Mouse (Mus musculus) midbrain, embryonic 15.5 days (tissue): ENCODE measurements around the gene Cpne4. TPM values are rescaled to one million over a fixed set of nuclear protein-coding genes. Genes with fewer than 3 reads are reported as not detected.

Source experiments
- ATAC-seq: fragments of 200-750 bp; cut with Nextera tagmentation; replicated peaks from 2 replicates; pipeline ENCODE4 v1.8.0; 2017; ENCODE audit warnings: moderate TSS enrichment
- H3K27ac ChIP-seq: fragments of 300-500 bp; sonication (generic); 2 replicates; pipeline ENCODE4 v1.5.1; 2015; ENCODE audit warnings: mild to moderate bottlenecking, inconsistent platforms
- H3K27me3 ChIP-seq: fragments of 300-500 bp; sonication (generic); replicated peaks from 2 replicates; pipeline ENCODE4 v1.6.1; 2015; ENCODE audit warnings: inconsistent platforms
- H3K36me3 ChIP-seq: fragments of 300-500 bp; sonication (generic); replicated peaks from 2 replicates; pipeline ENCODE4 v1.6.1; 2015; ENCODE audit warnings: inconsistent platforms
- H3K4me1 ChIP-seq: fragments of 300-500 bp; sonication (generic); 2 replicates; pipeline ENCODE4 v1.6.1; 2015; ENCODE audit warnings: inconsistent platforms
- H3K4me2 ChIP-seq: fragments of 300-500 bp; sonication (generic); 2 replicates; pipeline ENCODE4 v1.6.1; 2015; ENCODE audit warnings: inconsistent platforms, mild to moderate bottlenecking, moderate library complexity
- H3K4me3 ChIP-seq: fragments of 300-500 bp; sonication (generic); 2 replicates; pipeline ENCODE4 v1.5.1; 2015; ENCODE audit warnings: mild to moderate bottlenecking, inconsistent platforms
- H3K9ac ChIP-seq: fragments of 300-500 bp; sonication (generic); 2 replicates; pipeline ENCODE4 v1.6.1; 2015; ENCODE audit warnings: mild to moderate bottlenecking, inconsistent platforms
- H3K9me3 ChIP-seq: fragments of 300-500 bp; sonication (generic); 2 replicates; pipeline ENCODE4 v1.6.1; 2016; ENCODE audit warnings: inconsistent platforms
- WGBS: fragments of 180-500 bp; shearing (Covaris S2); methylation state at CpG from one replicate; pipeline ENCODE4 v1.1.7; 2015; ENCODE audit warnings: mixed read lengths; 5-methylcytosine and 5-hydroxymethylcytosine counted together
- polyA plus RNA-seq: library from polyadenylated mRNA; unstranded; fragments of >200 nt; fragmentation: Nextera tagmentation; extraction: Ambion mirVana; gene quantifications from 2 replicates; pipeline ENCODE4 v1.2.1, GENCODE M21; 2015

Cpne4 gene
- polyA plus RNA-seq, 1 experiment from 2014 or later: 19.6 TPM

DNA sequence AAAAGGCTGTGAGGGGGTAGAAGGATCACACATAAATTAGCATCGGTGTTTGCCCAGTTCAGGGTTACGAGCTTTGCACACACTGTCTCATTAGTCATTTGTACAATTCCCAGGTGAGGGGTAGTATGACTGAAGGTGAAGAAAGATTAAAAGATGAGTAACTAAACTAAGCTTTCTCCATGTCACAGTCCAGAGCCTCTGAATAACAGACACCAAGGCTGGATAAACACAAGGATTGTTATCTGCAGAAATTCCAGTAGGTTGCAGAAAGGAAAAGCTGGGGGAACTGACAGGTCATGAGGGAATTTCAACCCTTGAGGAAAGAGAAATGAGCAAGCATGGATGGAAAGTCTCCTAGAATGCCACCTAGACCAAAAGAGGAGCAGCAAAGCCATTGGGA, 354.7 kb downstream of the Cpne4 start:
- H3K9ac ChIP-seq: no peak overlapping the region
- ATAC-seq: no peak
- H3K4me3 ChIP-seq: no peak overlapping the region
- no peaks in the 10 kb centered on the region for H3K27me3 ChIP-seq
- H3K9me3 ChIP-seq: no peaks in the 10 kb centered on the region
- H3K4me2 ChIP-seq: no peak overlapping the region
- no peak overlapping the region for H3K27ac ChIP-seq
- no peaks in the 10 kb centered on the region for H3K4me1 ChIP-seq
- no peaks in the 10 kb centered on the region for H3K36me3 ChIP-seq
- 57% methylated on average over 2 of the region's 2 CpGs for WGBS

DNA sequence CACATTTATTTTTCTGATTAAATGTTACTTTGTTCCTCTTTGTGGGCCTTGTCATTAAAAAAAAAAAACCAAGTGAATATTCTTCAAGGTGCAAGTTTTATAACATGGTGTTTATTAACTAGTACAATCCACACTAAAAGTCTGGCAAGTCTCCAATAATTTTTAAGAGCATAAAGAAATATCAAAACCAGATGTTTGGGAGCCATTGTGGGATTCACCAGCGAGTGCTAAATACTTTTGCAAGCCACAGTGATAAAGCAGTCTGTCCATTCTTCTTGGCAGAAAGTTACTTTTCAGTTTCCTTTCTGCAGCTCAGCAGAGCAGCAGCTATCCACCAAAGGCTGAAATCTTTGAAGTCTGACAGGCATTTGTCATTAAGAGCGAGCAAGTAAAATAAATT, 365.6 kb downstream of the Cpne4 start:
- Histone ChIP-seq H3K36me3 (no peaks in the 10 kb centered on the region), H3K4me3 (no peak overlapping the region), H3K4me1 (no peaks in the 10 kb centered on the region), H3K27me3 (no peaks in the 10 kb centered on the region), H3K9ac (no peak overlapping the region), H3K9me3 (no peaks in the 10 kb centered on the region), H3K4me2 (no peak overlapping the region), H3K27ac (no peak overlapping the region)
- no peak for ATAC-seq
- 74% methylated on average over 2 of the region's 2 CpGs for WGBS

DNA sequence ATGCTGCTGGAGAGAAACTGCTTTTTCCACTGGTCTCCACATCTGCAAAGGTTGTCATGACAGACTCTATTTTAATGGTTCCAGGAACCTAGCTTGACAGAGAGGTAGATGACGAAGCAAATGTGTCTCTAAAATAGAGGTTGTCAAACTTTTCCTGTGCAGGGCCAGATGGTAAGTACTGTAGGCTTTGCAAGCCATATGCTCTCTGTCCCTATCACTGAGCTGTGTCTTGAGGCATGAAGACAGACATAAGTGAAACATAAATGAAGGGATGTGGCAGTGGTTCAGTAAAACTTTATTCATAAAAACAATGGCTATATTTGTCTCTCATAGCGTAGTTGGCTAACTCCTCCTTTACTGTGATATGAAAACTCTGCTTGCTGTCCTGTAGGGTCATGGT, 366.2 kb downstream of the Cpne4 start:
- H3K27me3 ChIP-seq: no peaks in the 10 kb centered on the region
- no peak overlapping the region for H3K9ac ChIP-seq
- no peak overlapping the region for H3K27ac ChIP-seq
- no peak overlapping the region for H3K4me3 ChIP-seq
- H3K9me3 ChIP-seq: no peaks in the 10 kb centered on the region
- ATAC-seq: no peak
- H3K4me1 ChIP-seq: no peaks in the 10 kb centered on the region
- 90% methylated on average over 2 of the region's 2 CpGs for WGBS
- H3K4me2 ChIP-seq: no peak overlapping the region
- H3K36me3 ChIP-seq: no peaks in the 10 kb centered on the region

DNA sequence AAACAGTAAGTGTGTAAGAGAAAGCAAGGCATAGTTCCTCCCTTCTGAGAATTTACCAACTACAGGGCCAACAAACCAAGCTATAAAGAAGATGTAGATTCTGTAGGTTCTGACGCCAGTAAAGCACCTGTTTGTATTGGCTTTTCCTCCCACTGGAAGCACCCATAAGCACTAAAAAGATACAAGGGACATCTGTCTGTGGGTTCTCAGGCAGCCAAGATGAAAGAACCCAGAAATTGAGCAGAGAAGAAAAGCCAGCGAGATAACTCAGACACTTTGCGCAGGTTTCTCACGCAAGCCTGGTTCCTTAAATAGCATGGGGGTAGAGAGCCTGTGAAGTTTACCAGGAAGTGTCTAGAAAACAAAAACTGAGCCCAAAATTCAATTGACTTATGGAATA, 374.1 kb downstream of the Cpne4 start:
- H3K4me2 ChIP-seq: no peak overlapping the region
- H3K4me3 ChIP-seq: no peak overlapping the region
- no peaks in the 10 kb centered on the region for H3K9me3 ChIP-seq
- no peak overlapping the region for H3K9ac ChIP-seq
- ATAC-seq: no peak
- H3K27ac ChIP-seq: no peak overlapping the region
- H3K27me3 ChIP-seq: no peaks in the 10 kb centered on the region
- no peaks in the 10 kb centered on the region for H3K36me3 ChIP-seq
- no peaks in the 10 kb centered on the region for H3K4me1 ChIP-seq
- 94% methylated on average over 4 of the region's 4 CpGs for WGBS

DNA sequence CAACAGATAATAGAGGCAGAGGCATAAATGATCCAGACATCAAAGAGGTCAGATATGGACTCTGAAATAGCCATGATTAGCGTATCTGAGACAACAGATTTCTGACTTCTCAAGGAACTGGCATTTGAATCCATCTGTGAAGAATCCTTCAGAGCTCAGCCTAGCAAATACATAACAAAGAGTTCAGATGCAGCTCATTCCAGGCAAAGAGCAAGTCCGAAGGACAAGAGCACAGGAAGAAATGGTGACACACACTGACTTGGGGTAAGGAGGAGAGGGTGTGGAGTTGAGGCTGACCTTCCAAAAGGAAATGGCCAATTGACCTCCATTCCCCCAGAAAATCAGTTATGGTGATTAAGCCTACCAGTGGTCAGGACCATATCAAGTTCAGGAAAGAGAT, 375.0 kb downstream of the Cpne4 start:
- H3K27ac ChIP-seq: no peak overlapping the region
- no peaks in the 10 kb centered on the region for H3K36me3 ChIP-seq
- no peak for ATAC-seq
- H3K4me3 ChIP-seq: no peak overlapping the region
- H3K27me3 ChIP-seq: no peaks in the 10 kb centered on the region
- 72% methylated on average over 2 of the region's 2 CpGs for WGBS
- H3K4me2 ChIP-seq: no peak overlapping the region
- H3K9me3 ChIP-seq: no peaks in the 10 kb centered on the region
- no peaks in the 10 kb centered on the region for H3K4me1 ChIP-seq
- H3K9ac ChIP-seq: no peak overlapping the region

DNA sequence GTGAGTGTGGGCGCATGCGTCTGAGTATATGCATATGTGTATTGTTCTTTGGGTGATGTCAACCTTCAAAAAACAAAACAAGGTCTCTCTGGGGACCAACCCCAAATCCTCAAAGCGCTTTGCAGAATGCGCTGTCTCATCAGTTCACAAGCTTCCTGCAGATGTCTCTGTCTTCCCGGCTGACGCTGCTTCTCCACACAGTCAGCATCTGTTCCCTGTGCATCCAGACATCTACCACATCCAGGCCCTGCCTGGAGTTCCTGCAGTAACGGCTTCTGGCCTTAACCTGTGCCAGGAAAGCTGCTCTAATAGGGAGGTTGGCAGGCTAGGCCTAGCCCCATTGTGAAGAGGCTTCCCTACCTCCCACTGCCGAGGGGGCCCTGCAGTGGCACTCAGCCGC, 381.7 kb downstream of the Cpne4 start:
- no peak overlapping the region for H3K4me2 ChIP-seq
- no peaks in the 10 kb centered on the region for H3K36me3 ChIP-seq
- no peak for ATAC-seq
- H3K27me3 ChIP-seq: no peaks in the 10 kb centered on the region
- WGBS: 78% methylated on average over 9 of the region's 9 CpGs
- no peak overlapping the region for H3K27ac ChIP-seq
- H3K4me3 ChIP-seq: no peak overlapping the region
- no peaks in the 10 kb centered on the region for H3K9me3 ChIP-seq
- no peaks in the 10 kb centered on the region for H3K4me1 ChIP-seq
- H3K9ac ChIP-seq: no peak overlapping the region

DNA sequence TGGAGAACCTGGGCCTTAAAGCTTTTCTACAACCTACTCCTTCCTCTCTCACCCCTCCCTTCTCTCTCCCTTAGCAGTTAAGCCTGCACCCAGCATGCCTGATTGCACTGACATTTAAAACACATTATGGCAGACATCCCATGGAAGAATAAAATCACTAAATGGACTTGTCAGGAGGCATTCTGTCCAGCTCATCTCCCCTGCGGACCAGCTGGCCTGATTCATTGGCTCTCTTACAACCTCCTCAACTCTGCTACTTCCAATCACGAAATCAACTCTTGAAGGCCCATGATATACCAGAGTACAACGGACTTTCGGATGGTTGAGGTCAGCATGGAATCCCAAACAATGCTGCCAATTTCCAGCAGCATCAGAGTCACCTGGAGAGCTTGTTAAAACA, 393.3 kb downstream of the Cpne4 start:
- H3K36me3 ChIP-seq: no peaks in the 10 kb centered on the region
- H3K4me3 ChIP-seq: no peak overlapping the region
- no peak overlapping the region for H3K4me2 ChIP-seq
- H3K27me3 ChIP-seq: no peaks in the 10 kb centered on the region
- WGBS: 65% methylated on average over 4 of the region's 4 CpGs
- H3K4me1 ChIP-seq: no peaks in the 10 kb centered on the region
- no peaks in the 10 kb centered on the region for H3K9me3 ChIP-seq
- no peak for ATAC-seq
- no peak overlapping the region for H3K27ac ChIP-seq
- no peak overlapping the region for H3K9ac ChIP-seq

DNA sequence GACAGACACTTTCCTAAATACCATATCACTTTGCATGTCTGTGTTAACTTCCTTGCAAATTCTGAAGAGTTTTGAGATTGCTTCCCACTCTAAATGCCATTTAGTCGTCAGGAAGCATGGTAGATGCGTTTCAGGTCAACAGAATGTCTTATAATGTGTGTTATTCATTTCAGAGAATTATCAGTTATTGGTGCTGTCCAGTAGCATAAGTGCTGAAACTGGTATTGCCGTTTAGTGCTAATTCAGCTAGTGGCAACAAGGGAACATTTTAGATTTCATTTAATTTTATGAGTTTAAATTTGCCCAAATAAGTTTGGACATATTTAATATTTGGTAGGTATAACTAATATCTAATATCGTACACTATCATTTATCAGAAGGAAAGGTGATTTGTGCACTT, 403.5 kb downstream of the Cpne4 start:
- Histone ChIP-seq H3K9me3 (no peaks in the 10 kb centered on the region), H3K36me3 (no peaks in the 10 kb centered on the region), H3K4me1 (no peaks in the 10 kb centered on the region), H3K4me2 (no peak overlapping the region), H3K27me3 (no peaks in the 10 kb centered on the region), H3K9ac (no peak overlapping the region), H3K27ac (no peak overlapping the region), H3K4me3 (no peak overlapping the region)
- WGBS: 79% methylated on average over 4 of the region's 4 CpGs
- no peak for ATAC-seq

DNA sequence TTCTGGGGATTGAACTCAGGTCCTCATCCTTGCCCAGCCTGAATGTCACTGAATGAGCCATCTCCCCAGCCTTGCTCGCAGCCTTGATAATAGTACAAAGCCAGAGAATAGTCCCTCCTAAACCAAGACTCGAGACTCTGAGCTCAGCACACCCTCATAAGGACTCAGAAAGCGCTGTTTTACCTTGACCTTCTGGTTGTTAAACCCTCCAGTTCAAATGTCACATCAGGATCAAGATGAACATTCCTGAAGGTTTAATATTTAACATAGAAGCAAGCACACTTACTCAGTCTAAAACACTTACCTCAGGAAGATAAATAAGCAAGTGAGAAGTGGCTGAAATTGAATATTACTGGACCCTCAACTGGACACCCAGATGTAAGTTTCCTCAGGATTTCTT, 405.1 kb downstream of the Cpne4 start:
- Histone ChIP-seq H3K4me2 (no peak overlapping the region), H3K4me3 (no peak overlapping the region), H3K4me1 (no peaks in the 10 kb centered on the region), H3K27ac (no peak overlapping the region), H3K9ac (no peak overlapping the region), H3K36me3 (no peaks in the 10 kb centered on the region), H3K9me3 (no peaks in the 10 kb centered on the region), H3K27me3 (no peaks in the 10 kb centered on the region)
- no peak for ATAC-seq
- WGBS: 77% methylated on average over 3 of the region's 3 CpGs

DNA sequence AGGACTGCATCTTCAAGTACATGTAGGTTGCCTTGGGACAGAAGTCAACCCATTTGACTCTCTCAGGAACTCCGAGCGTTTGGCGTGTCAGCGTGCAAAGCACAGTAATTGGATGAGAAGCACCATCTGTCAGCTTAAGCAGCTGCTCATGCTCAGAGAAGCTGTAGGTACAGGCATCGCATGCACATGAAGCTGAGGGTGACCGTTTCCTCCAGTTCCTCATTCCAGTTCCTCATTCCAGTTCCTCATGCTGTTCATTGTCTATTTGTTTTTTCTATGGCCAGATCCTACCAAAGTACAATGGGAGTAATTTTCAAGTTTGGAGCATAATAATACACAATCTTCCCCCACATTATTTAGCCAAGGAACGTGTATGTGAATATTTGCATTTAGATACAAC, 425.7 kb downstream of the Cpne4 start:
- Histone ChIP-seq H3K4me1 (no peaks in the 10 kb centered on the region), H3K27me3 (no peaks in the 10 kb centered on the region), H3K9me3 (no peaks in the 10 kb centered on the region), H3K9ac (no peak overlapping the region), H3K27ac (no peak overlapping the region), H3K36me3 (no peaks in the 10 kb centered on the region), H3K4me2 (no peak overlapping the region), H3K4me3 (no peak overlapping the region)
- 79% methylated on average over 7 of the region's 7 CpGs for WGBS
- ATAC-seq: no peak

DNA sequence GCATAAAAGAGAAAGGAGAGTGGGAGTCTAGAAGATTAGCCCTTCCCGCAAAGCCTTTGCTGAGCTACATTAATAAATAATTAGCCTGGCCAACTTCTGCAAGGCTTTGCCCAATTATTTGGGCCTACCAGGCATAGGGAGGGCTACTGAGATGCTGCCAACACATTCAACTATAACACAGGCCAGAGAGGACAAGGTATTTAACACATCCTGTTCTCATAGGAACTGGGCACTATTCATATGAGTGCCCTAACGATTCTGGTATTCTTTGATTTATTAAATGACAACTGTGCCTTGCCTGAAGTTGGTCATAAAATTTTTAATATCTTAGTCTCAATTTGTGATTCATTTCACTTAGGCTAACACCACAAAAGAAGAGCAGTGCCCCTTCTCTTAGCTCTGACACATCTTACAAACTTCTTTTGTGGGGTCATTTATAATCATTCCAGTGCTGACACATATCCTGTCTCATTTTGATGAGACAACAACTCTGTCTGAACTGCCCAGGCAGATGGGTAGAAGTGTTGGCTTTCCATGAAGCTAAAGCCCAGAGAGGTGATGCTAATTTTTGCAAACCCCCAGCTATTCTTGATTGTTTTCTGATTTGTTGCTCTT, 435.0 kb downstream of the Cpne4 start:
- H3K9me3 ChIP-seq: no peaks in the 10 kb centered on the region
- ATAC-seq: no peak
- no peak overlapping the region for H3K4me2 ChIP-seq
- H3K36me3 ChIP-seq: no peaks in the 10 kb centered on the region
- no peak overlapping the region for H3K9ac ChIP-seq
- no peaks in the 10 kb centered on the region for H3K4me1 ChIP-seq
- WGBS: 79% methylated on average over 2 of the region's 2 CpGs
- no peaks in the 10 kb centered on the region for H3K27me3 ChIP-seq
- no peak overlapping the region for H3K4me3 ChIP-seq
- H3K27ac ChIP-seq: no peak overlapping the region

DNA sequence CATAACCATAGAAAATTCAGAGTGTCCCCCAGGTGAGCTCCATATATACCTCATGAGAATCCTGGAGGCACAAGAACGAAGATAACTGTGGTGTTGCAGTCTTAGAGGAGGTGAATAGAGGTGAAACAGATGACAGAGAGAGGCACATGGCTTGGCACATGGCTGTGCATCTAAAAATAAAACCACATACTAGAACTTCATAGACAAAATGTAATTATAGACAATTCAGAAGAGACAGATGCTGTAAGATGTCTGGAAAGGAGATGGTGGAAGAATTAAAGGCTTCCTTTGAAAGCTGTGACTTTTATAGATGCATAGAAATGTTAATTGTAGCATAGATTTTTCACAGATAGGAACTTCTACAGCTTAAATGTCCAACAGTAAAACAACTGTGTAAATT, 451.1 kb downstream of the Cpne4 start:
- ATAC-seq: no peak
- WGBS: 63% methylated on average over 1 of the region's 1 CpGs
- H3K9ac ChIP-seq: no peak overlapping the region
- no peak overlapping the region for H3K27ac ChIP-seq
- no peaks in the 10 kb centered on the region for H3K36me3 ChIP-seq
- no peak overlapping the region for H3K4me2 ChIP-seq
- H3K27me3 ChIP-seq: no peaks in the 10 kb centered on the region
- H3K4me3 ChIP-seq: no peak overlapping the region
- no peaks in the 10 kb centered on the region for H3K9me3 ChIP-seq
- no peaks in the 10 kb centered on the region for H3K4me1 ChIP-seq

DNA sequence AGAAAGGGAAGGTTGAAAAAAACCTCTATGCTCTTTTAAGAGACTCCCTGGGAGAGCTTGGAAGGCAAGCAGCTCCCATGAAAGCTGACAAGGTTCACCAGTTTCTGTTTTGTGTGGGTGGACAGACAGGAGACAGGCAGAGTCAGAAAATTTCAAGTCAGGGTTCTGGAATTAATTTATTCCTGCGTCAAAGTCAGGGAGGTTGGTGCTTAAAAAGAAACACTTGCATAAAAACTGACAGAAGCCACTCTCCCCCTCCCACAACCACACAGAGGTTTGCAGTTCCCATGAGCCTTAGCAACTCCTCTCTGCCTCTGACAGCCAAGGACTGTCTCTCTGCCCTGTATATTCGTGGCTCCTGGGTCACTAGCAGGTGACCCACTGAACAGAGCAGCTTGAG, 463.6 kb downstream of the Cpne4 start:
- Histone ChIP-seq H3K4me2 (no peak overlapping the region), H3K4me3 (no peak overlapping the region), H3K27ac (no peak overlapping the region), H3K4me1 (no peaks in the 10 kb centered on the region), H3K36me3 (no peaks in the 10 kb centered on the region), H3K9me3 (no peaks in the 10 kb centered on the region), H3K9ac (no peak overlapping the region), H3K27me3 (no peaks in the 10 kb centered on the region)
- no peak for ATAC-seq
- 23% methylated on average over 2 of the region's 2 CpGs for WGBS
